In genomic region chr5:51829020-51829419, GRCm38 (mm10) we compare ENCODE assay signal across 25 mouse cellular contexts.
DNase-seq lines count a peak whose midpoint lies in the region; ATAC-seq and TF ChIP-seq lines count a peak whose summit lies in the region.
"Had no signal": no experiment of that assay in that cellular context is flagged by ENCODE, and none has a peak within 500 bp of the region (broad histone marks: within the 10 kb centered on the region; RNA-seq: fewer than 3 reads in every experiment).

No protein-coding gene starts in this region.

- no peaks in the 10 kb centered on the region for H3K36me3 ChIP-seq in embryonic facial prominence, embryonic 11.5 days (replicated peaks; ENCODE audit: control insufficient read depth, insufficient read depth, low read depth, low read length)
- no peaks in the 10 kb centered on the region for H3K36me3 ChIP-seq in embryonic facial prominence, embryonic 10.5 days (replicated peaks)
- H3K36me3 ChIP-seq in lung, embryonic 16.5 days (ENCODE audit: control insufficient read depth, insufficient read depth, low read length): no peaks in the 10 kb centered on the region
- H3K36me3 ChIP-seq in liver, embryonic 16.5 days (ENCODE audit: control insufficient read depth, insufficient read depth): no peaks in the 10 kb centered on the region
- H3K36me3 ChIP-seq: forebrain, embryonic 10.5 days; G1E; heart, embryonic 12.5 days; hindbrain, embryonic 15.5 days; kidney, embryonic 15.5 days; limb, embryonic 13.5 days; neural tube, embryonic 15.5 days had no signal

- no peak for TF ChIP-seq CTCF in gastrocnemius, adult 2 months (IDR thresholded peaks at IDR 0.05)

- DNase-seq in embryonic facial prominence, embryonic 11.5 days (ENCODE audit: low spot score): peak; percentile 6
- no peak for DNase-seq in embryonic facial prominence, embryonic 10.5 days (ENCODE audit: low spot score)
- no peak for DNase-seq in lung, postnatal 25 days (ENCODE audit: low spot score)
- DNase-seq in gastrocnemius, adult 2 months: no peak
- DNase-seq in left cerebral cortex, postnatal 4 days: no peak
- DNase-seq: adrenal gland, postnatal 14 days; cerebellum, adult 8-10 months; heart, postnatal 14 days; kidney, postnatal 4 days; layer of hippocampus, adult 9-11 months; right cerebral cortex, postnatal 14 days; spleen, adult 18-20 months; thymus, adult 2 months had no signal

- H3K9me3 ChIP-seq in embryonic facial prominence, embryonic 11.5 days (replicated peaks; ENCODE audit: control insufficient read depth, low read length): no peaks in the 10 kb centered on the region
- H3K9me3 ChIP-seq in embryonic facial prominence, embryonic 10.5 days: no peaks in the 10 kb centered on the region
- H3K9me3 ChIP-seq in lung, embryonic 16.5 days (ENCODE audit: control insufficient read depth, low read length): no peaks in the 10 kb centered on the region
- no peaks in the 10 kb centered on the region for H3K9me3 ChIP-seq in liver, embryonic 16.5 days (replicated peaks; ENCODE audit: control insufficient read depth, low read length)
- H3K9me3 ChIP-seq: forebrain, embryonic 10.5 days; heart, embryonic 12.5 days; hindbrain, embryonic 15.5 days; kidney, embryonic 15.5 days; limb, embryonic 13.5 days; neural tube, embryonic 15.5 days had no signal

- 45% methylated on average over 5 of the region's 5 CpGs for WGBS in embryonic facial prominence, embryonic 11.5 days
- WGBS in embryonic facial prominence, embryonic 10.5 days: 60% methylated on average over 5 of the region's 5 CpGs
- WGBS in lung, embryonic 16.5 days: 39% methylated on average over 5 of the region's 5 CpGs
- WGBS in liver, embryonic 16.5 days (ENCODE audit: insufficient replicate concordance): 50% methylated on average over 5 of the region's 5 CpGs

- H3K4me3 ChIP-seq in embryonic facial prominence, embryonic 11.5 days (ENCODE audit: low read depth, low read length): no peak overlapping the region
- H3K4me3 ChIP-seq in embryonic facial prominence, embryonic 10.5 days: no peak overlapping the region
- no peak overlapping the region for H3K4me3 ChIP-seq in lung, embryonic 16.5 days (ENCODE audit: low read length)
- H3K4me3 ChIP-seq in liver, embryonic 16.5 days (ENCODE audit: low read depth, low read length): no peak overlapping the region
- H3K4me3 ChIP-seq in gastrocnemius, adult 2 months: no peak overlapping the region
- H3K4me3 ChIP-seq: forebrain, embryonic 10.5 days; heart, embryonic 12.5 days; hindbrain, embryonic 15.5 days; kidney, embryonic 15.5 days; limb, embryonic 13.5 days; neural tube, embryonic 15.5 days had no signal

- ATAC-seq in embryonic facial prominence, embryonic 11.5 days (replicated peaks; ENCODE audit: insufficient number of reproducible peaks, low FRiP score, low TSS enrichment, low read depth): no peak
- peak; percentile 82 for ATAC-seq in lung, embryonic 16.5 days (ENCODE audit: low read depth)
- ATAC-seq in common myeloid progenitor, adult 5-6 weeks (replicated peaks; ENCODE audit: low read depth, poor library complexity, severe bottlenecking): 0 out of 2 replicates have a peak, but pooled peaks have one; percentile 56
- ATAC-seq in liver, embryonic 16.5 days (ENCODE audit: low read depth): peak; percentile 79
- ATAC-seq: intestine, postnatal 0 days; midbrain, embryonic 16.5 days had no signal

- H3K27ac ChIP-seq in embryonic facial prominence, embryonic 11.5 days (replicated peaks; ENCODE audit: low read depth, low read length): no peak overlapping the region
- H3K27ac ChIP-seq in embryonic facial prominence, embryonic 10.5 days (replicated peaks): no peak overlapping the region
- no peak overlapping the region for H3K27ac ChIP-seq in lung, embryonic 16.5 days (ENCODE audit: low read length)
- H3K27ac ChIP-seq in liver, embryonic 16.5 days (ENCODE audit: low read length): peak overlapping the region; percentile 64
- no peak overlapping the region for H3K27ac ChIP-seq in gastrocnemius, adult 2 months
- H3K27ac ChIP-seq: forebrain, embryonic 10.5 days; hindbrain, embryonic 15.5 days; kidney, embryonic 15.5 days; limb, embryonic 13.5 days; neural tube, embryonic 15.5 days had no signal

- H3K4me1 ChIP-seq in embryonic facial prominence, embryonic 11.5 days (ENCODE audit: control insufficient read depth, insufficient read depth, low read length): no peaks in the 10 kb centered on the region
- H3K4me1 ChIP-seq in embryonic facial prominence, embryonic 10.5 days: peaks cover 17% of the 10 kb centered on the region
- H3K4me1 ChIP-seq in lung, embryonic 16.5 days (replicated peaks; ENCODE audit: control insufficient read depth, insufficient read depth, low read length): no peaks in the 10 kb centered on the region
- peaks cover 31% of the 10 kb centered on the region for H3K4me1 ChIP-seq in liver, embryonic 16.5 days (ENCODE audit: control insufficient read depth, low read depth, low read length)
- H3K4me1 ChIP-seq: forebrain, embryonic 10.5 days; heart, embryonic 12.5 days; hindbrain, embryonic 15.5 days; kidney, embryonic 15.5 days; limb, embryonic 13.5 days; neural tube, embryonic 15.5 days had no signal

- intact Hi-C loops in gastrocnemius, adult 2 months (cut with DNase I): no loop called here
- intact Hi-C loops in left cerebral cortex, postnatal 4 days (cut with DNase I): no loop called here

- no peak overlapping the region for H3K4me2 ChIP-seq in embryonic facial prominence, embryonic 11.5 days (ENCODE audit: low read depth, low read length)
- H3K4me2 ChIP-seq in lung, embryonic 16.5 days (ENCODE audit: low read depth, low read length): no peak overlapping the region
- peak overlapping the region; percentile 27; the same call in 1 of the 2 replicates for H3K4me2 ChIP-seq in liver, embryonic 16.5 days (ENCODE audit: low read depth, low read length)
- H3K4me2 ChIP-seq: heart, embryonic 12.5 days; hindbrain, embryonic 15.5 days; kidney, embryonic 15.5 days; limb, embryonic 13.5 days; neural tube, embryonic 15.5 days had no signal

- H3K9ac ChIP-seq in embryonic facial prominence, embryonic 11.5 days (replicated peaks; ENCODE audit: low read length): no peak overlapping the region
- no peak overlapping the region for H3K9ac ChIP-seq in lung, embryonic 16.5 days (ENCODE audit: low read length)
- no peak overlapping the region for H3K9ac ChIP-seq in liver, embryonic 16.5 days (ENCODE audit: low read depth, low read length)
- H3K9ac ChIP-seq: heart, embryonic 12.5 days; hindbrain, embryonic 15.5 days; kidney, embryonic 15.5 days; limb, embryonic 13.5 days; neural tube, embryonic 15.5 days had no signal

- no peaks in the 10 kb centered on the region for H3K27me3 ChIP-seq in embryonic facial prominence, embryonic 11.5 days (ENCODE audit: control insufficient read depth, insufficient read depth, low read length)
- no peaks in the 10 kb centered on the region for H3K27me3 ChIP-seq in embryonic facial prominence, embryonic 10.5 days (replicated peaks; ENCODE audit: low read depth, poor library complexity, severe bottlenecking)
- H3K27me3 ChIP-seq in lung, embryonic 16.5 days (ENCODE audit: control insufficient read depth, insufficient read depth, low read depth, low read length): no peaks in the 10 kb centered on the region
- no peaks in the 10 kb centered on the region for H3K27me3 ChIP-seq in liver, embryonic 16.5 days (ENCODE audit: control insufficient read depth, insufficient read depth, low read depth, low read length)
- H3K27me3 ChIP-seq: heart, embryonic 12.5 days; hindbrain, embryonic 15.5 days; kidney, embryonic 15.5 days; limb, embryonic 13.5 days; neural tube, embryonic 15.5 days had no signal
